Mouse (Mus musculus): ENCODE results near the gene Gm20388. TPM values are rescaled to one million over a fixed set of nuclear protein-coding genes. Genes with fewer than 3 reads are reported as not detected.

Gm20388 gene
- polyA plus RNA-seq, 1 experiment from 2014 or later = 5.5 TPM

DNA sequence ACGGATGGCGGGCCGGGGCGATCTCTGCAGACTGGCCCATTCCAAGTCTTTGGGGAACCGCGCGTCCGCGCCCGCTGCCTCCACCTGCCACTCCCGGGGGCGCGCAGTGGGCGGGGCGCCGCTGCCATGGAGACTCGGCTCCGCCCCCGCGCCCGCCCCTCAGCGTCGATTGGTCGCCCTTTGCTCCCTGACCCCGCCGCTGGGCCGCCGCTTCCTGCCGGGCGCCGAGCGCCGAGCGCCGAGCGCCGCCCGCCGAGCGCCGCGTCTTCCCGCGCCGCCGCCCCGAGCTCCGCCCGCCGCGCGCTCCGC lies 4320.5 kb downstream of the Gm20388 start, which contains the start of gene Galnt2:
Galnt2 (plus strand) TSS at position 216 of the 309 bp plus-strand sequence.
- H3K36me3 ChIP-seq (replicated peaks) = peaks cover 5% of the 10 kb centered on the region; the same call in 1 of the 2 replicates
- peaks cover 45% of the 10 kb centered on the region for H3K4me1 ChIP-seq
- H3K4me3 ChIP-seq = peak within 1 kb of the TSS; percentile 95
- peak; percentile 82 for DNase-seq (ENCODE audit: extremely low spot score, low spot score)
- peaks cover 28% of the 10 kb centered on the region for H3K27me3 ChIP-seq (ENCODE audit: poor library complexity, severe bottlenecking)
- peak within 1 kb of the TSS; percentile 93 for H3K27ac ChIP-seq
- 5% methylated on average over 53 of the region's 53 CpGs for WGBS
- H3K9me3 ChIP-seq = no peaks in the 10 kb centered on the region

DNA sequence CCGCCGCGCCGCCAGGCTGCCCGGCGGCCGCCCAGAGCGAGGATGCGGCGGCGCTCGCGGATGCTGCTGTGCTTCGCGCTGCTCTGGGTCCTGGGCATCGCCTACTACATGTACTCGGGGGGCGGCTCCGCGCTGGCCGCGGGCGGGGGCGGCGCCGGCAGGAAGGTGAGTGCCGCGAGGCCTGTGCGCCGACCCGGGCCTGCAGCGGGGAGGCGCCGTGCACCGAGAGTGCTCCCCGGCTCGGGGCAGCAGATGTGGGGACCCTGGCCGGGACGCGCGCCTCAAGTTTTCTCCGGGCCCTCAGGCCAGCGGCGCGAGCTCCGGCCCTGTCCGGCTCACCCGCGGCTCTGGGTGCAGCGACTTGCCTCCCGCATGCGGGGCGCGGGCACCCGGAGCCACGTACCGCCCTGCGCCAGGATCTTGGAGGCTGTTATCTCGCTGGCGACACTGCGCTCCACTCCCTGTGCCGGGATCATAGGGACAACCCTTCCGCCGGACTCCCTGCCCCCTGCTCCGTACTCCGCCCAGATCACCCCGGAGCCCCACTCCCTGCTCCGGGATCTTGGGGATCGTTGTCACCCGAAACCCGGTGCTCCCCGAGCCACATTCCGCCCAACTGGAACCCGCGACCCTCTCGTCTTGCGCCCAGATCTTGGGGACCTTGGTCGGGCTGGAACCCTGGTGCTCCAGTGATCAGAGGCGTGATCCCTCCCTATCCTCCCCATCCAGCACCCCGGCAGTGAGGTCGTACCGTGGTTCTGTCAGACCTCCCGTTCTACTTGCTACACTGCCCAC lies 4321.0 kb downstream of the Gm20388 start:
- Histone ChIP-seq H3K36me3 (replicated peaks) (peaks cover 6% of the 10 kb centered on the region; the same call in 1 of the 2 replicates), H3K27me3 (ENCODE audit: poor library complexity, severe bottlenecking) (peaks cover 28% of the 10 kb centered on the region), H3K4me1 (peaks cover 46% of the 10 kb centered on the region), H3K4me3 (peak overlapping the region; percentile 95), H3K27ac (peak overlapping the region; percentile 93), H3K9me3 (no peaks in the 10 kb centered on the region)
- 1% methylated on average over 83 of the region's 83 CpGs for WGBS
- peak; percentile 51 for DNase-seq (ENCODE audit: extremely low spot score, low spot score)

DNA sequence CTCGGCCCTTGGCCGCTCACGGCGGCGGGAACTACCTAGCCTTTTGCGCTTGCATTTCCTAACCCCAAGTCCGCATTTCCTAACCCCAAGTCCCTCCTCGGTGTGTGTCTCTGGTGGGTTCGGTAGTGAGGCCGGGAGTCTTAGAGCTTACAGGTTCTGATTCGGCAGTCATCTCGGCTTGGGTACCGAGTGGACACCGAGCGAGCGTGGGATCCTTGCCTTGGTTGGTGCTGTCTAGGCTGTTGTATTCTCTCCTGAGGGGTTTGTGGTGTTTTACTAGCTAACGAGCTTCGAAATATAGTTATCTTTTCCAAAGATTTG lies 4321.6 kb downstream of the Gm20388 start:
- Histone ChIP-seq H3K27ac (peak overlapping the region; percentile 93), H3K9me3 (no peaks in the 10 kb centered on the region), H3K27me3 (ENCODE audit: poor library complexity, severe bottlenecking) (peaks cover 28% of the 10 kb centered on the region), H3K4me1 (peaks cover 46% of the 10 kb centered on the region), H3K36me3 (replicated peaks) (peaks cover 6% of the 10 kb centered on the region; the same call in 1 of the 2 replicates), H3K4me3 (peak overlapping the region; percentile 95)
- no peak for DNase-seq (ENCODE audit: extremely low spot score, low spot score)
- WGBS = 3% methylated on average over 18 of the region's 18 CpGs

DNA sequence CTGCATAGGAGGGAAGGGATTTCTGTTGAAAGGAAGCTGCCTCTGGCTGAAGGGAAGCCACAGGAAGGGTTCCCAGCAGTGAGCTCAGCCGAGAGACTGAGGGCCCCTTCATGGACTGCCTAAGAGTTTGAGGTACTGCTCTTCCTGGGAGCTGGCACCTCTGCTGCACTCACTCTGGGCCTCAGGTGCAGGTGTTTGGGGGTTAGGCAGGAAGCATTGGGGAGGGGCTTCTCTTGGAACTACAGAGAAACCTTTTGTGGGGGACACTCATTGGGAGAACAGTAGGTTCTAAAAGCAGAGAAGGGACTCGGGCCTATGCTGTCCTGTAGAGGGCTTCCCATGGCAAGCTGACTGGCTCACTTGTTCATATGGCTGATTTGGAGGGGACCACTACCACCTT lies 4323.9 kb downstream of the Gm20388 start:
- no peak overlapping the region for H3K27ac ChIP-seq
- peaks cover 23% of the 10 kb centered on the region for H3K27me3 ChIP-seq (ENCODE audit: poor library complexity, severe bottlenecking)
- H3K4me3 ChIP-seq = no peak overlapping the region
- peaks cover 13% of the 10 kb centered on the region; the same call in 1 of the 2 replicates for H3K36me3 ChIP-seq (replicated peaks)
- H3K9me3 ChIP-seq = no peaks in the 10 kb centered on the region
- DNase-seq (ENCODE audit: extremely low spot score, low spot score) = no peak
- H3K4me1 ChIP-seq = peaks cover 52% of the 10 kb centered on the region
- 62% methylated on average over 2 of the region's 2 CpGs for WGBS

DNA sequence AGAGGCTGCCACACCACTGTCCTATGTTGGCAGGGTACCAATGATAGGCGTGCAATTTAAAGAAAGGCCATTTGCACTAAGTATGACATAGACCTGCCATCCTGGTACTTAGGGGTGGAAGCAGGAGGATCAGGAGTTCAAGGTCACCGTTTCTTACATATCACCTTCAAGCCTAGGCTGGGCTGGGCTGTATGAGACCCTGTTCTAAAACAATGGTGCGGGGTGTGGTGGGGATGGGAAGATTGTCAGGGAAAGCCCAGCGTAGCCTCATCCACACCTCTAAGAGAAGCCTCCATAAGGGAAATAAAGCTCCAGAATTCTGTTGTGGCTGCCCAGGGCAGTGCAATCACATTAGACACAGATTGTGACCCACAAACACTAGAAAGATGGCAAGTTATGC lies 4324.9 kb downstream of the Gm20388 start:
- Histone ChIP-seq H3K4me1 (peaks cover 62% of the 10 kb centered on the region), H3K4me3 (no peak overlapping the region), H3K27ac (no peak overlapping the region), H3K9me3 (no peaks in the 10 kb centered on the region), H3K27me3 (ENCODE audit: poor library complexity, severe bottlenecking) (peaks cover 13% of the 10 kb centered on the region), H3K36me3 (replicated peaks) (peaks cover 15% of the 10 kb centered on the region)
- WGBS = 90% methylated on average over 4 of the region's 4 CpGs
- no peak for DNase-seq (ENCODE audit: extremely low spot score, low spot score)

DNA sequence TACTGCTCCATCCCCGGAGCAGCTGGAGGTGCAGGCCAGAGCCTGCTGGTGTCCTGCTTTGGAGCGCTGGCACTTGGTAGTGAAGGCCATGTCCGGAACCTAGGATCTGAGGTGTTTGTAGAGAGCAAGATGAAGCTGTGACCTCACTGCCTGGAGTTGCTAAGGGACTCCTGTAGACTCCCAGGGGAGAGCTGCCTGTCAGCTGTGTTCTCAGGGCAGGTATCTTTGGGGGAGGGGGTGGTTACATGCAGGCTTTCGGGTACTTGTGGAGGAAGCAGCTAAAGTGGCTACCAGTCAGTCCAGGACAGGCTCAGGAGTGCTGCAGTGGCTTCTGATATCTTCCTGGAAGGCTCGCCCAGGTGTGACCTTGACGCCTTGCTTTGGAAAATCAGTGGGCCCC lies 4328.7 kb downstream of the Gm20388 start:
- no peak for DNase-seq (ENCODE audit: extremely low spot score, low spot score)
- WGBS = 89% methylated on average over 6 of the region's 6 CpGs
- H3K9me3 ChIP-seq = peaks cover 15% of the 10 kb centered on the region; the same call in 1 of the 2 replicates

DNA sequence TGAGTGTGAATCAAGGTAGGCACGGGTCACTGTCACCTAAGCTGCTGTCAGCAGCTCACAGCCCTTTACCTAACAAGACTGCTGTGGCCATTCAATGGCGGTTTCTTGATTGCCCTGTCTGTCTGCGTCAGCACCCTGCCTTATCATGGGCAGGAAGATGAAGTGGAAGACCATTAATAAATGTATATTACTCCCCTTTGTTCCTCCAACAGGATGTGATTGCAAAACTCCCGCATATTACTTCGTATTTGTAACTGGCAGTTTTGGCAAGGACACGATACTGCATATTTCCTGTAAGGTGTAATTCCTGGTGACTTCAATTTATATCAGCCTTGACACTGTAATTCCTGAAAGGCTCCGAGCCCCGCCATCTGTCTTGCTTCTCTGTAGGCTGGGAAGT lies 4330.3 kb downstream of the Gm20388 start:
- Histone ChIP-seq H3K36me3 (replicated peaks) (peaks cover 61% of the 10 kb centered on the region), H3K27me3 (ENCODE audit: poor library complexity, severe bottlenecking) (no peaks in the 10 kb centered on the region), H3K9me3 (peaks cover 15% of the 10 kb centered on the region; the same call in 1 of the 2 replicates), H3K4me1 (peaks cover 23% of the 10 kb centered on the region), H3K4me3 (no peak overlapping the region), H3K27ac (no peak overlapping the region)
- 91% methylated on average over 8 of the region's 8 CpGs for WGBS
- no peak for DNase-seq (ENCODE audit: extremely low spot score, low spot score)

More for the DNA sequence above, 4328.7 kb downstream of the Gm20388 start:
- Histone ChIP-seq H3K27me3 (ENCODE audit: poor library complexity, severe bottlenecking) (no peaks in the 10 kb centered on the region), H3K27ac (no peak overlapping the region), H3K36me3 (replicated peaks) (peaks cover 48% of the 10 kb centered on the region), H3K4me1 (peaks cover 33% of the 10 kb centered on the region), H3K4me3 (no peak overlapping the region)

DNA sequence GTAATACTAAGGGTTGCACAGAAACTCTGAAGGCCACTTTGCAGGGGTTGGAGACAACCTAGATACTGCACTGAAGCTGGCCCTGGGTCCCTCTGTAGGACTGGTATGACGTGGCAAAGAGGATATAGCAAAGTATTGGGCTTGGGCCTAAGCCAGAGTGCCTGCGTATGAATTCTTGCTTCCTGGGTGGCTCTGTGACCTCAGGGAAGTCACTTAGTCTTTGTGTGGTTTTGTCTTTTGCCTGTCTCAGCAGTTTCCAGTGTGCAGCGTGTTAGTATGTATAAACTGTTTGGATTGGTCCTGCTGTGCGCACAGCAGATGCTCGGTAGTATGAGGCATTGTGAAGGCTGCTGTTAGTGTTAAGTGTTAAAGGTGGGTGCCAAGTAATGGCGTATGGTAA lies 4331.6 kb downstream of the Gm20388 start:
- peaks cover 66% of the 10 kb centered on the region for H3K36me3 ChIP-seq (replicated peaks)

DNA sequence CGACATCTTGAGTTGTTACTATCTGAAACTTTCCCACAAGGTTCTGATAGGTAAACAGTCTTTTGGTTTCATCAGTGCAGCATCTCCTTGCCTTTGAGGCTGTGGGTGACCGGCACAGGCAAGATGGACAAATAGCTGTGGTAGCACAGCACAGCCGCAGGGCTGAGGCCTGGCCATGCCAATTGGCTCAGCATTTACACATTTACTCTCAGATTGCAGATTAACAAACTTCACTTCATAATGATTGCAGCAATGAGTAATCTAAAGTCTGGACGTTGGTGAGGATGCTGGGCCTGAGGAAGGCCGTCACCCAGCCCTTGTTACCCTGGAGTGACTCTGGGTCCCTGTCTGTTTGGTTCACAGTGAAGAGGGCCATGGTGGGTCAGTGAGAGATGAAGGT lies 4332.3 kb downstream of the Gm20388 start:
- no peak for DNase-seq (ENCODE audit: extremely low spot score, low spot score)
- Histone ChIP-seq H3K27ac (no peak overlapping the region), H3K9me3 (peaks cover 15% of the 10 kb centered on the region; the same call in 1 of the 2 replicates), H3K4me3 (no peak overlapping the region), H3K36me3 (replicated peaks) (peaks cover 66% of the 10 kb centered on the region), H3K27me3 (ENCODE audit: poor library complexity, severe bottlenecking) (no peaks in the 10 kb centered on the region), H3K4me1 (peaks cover 20% of the 10 kb centered on the region)
- WGBS = 95% methylated on average over 5 of the region's 5 CpGs

More for the DNA sequence above, 4331.6 kb downstream of the Gm20388 start:
- no peaks in the 10 kb centered on the region for H3K27me3 ChIP-seq (ENCODE audit: poor library complexity, severe bottlenecking)
- WGBS = 89% methylated on average over 6 of the region's 6 CpGs
- no peak overlapping the region for H3K4me3 ChIP-seq
- H3K9me3 ChIP-seq = peaks cover 15% of the 10 kb centered on the region; the same call in 1 of the 2 replicates
- H3K4me1 ChIP-seq = peaks cover 20% of the 10 kb centered on the region
- no peak for DNase-seq (ENCODE audit: extremely low spot score, low spot score)
- no peak overlapping the region for H3K27ac ChIP-seq

DNA sequence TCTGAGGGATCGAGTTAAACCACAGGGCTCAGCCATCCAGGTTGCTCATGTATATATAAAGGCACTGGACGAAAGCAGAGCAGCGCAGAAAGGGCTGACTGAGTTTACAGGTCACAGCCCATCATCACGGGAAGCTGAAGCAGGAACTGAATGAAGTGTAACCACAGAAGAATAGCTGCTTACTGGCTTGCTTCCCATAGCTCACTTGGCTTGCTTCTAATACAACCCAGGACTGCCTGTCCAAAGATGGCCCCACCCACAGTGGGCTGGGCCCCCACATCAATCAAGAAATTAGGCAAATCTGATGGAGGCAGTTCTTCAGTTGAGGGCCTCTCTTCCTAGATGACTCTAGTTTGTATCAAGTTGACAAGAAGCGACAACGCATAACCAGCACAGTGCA lies 4336.9 kb downstream of the Gm20388 start:
- H3K36me3 ChIP-seq (replicated peaks) = peaks cover 50% of the 10 kb centered on the region
- H3K27me3 ChIP-seq (ENCODE audit: poor library complexity, severe bottlenecking) = no peaks in the 10 kb centered on the region
- DNase-seq (ENCODE audit: extremely low spot score, low spot score) = no peak
- H3K4me3 ChIP-seq = no peak overlapping the region
- peaks cover 20% of the 10 kb centered on the region for H3K4me1 ChIP-seq
- 94% methylated on average over 6 of the region's 6 CpGs for WGBS
- peaks cover 15% of the 10 kb centered on the region; the same call in 1 of the 2 replicates for H3K9me3 ChIP-seq
- H3K27ac ChIP-seq = no peak overlapping the region

DNA sequence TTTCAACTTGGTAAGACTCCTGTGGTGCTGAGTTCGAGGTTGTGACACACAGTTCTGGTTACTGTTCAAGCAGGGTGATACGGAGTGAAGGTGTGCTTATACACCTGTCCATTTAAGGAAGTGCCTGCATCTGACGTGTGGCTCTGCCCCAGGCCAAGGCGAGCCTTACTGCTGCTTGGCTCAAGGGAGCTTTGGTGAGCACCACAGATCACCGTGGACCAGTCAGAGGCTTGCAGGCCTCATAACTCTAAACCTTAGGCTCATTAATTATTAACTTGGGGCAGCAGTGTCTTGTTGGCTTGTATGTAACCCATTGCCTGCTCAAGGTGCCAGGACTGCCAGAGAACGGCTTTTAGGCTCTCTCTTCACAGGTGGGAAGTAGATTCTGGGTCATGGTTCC lies 4338.0 kb downstream of the Gm20388 start:
- Histone ChIP-seq H3K9me3 (peaks cover 6% of the 10 kb centered on the region; the same call in 1 of the 2 replicates), H3K4me1 (peaks cover 26% of the 10 kb centered on the region), H3K27me3 (ENCODE audit: poor library complexity, severe bottlenecking) (no peaks in the 10 kb centered on the region), H3K27ac (no peak overlapping the region), H3K36me3 (replicated peaks) (peaks cover 41% of the 10 kb centered on the region), H3K4me3 (no peak overlapping the region)
- DNase-seq (ENCODE audit: extremely low spot score, low spot score) = no peak
- WGBS = 93% methylated on average over 6 of the region's 6 CpGs

DNA sequence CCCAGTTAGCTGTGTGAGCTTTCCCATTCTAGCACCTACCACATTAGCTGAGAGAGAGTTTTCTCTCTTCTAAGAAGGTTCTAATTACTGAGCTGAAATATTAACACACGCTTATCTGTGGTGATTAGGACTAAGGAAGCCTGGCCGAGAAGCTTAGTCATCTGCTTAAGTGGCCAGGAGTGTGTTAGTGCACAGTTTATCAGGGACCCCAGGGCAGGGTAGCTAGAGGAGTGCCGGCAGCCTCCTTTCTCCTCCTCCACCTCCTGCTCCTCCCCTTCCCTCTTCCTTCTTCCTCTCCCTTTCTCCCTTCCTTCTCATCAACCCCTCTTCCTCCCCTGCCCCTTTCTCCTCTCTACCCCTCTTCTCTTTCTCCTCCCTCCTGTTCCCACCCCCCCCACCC lies 4339.6 kb downstream of the Gm20388 start:
- Histone ChIP-seq H3K36me3 (replicated peaks) (peaks cover 30% of the 10 kb centered on the region), H3K9me3 (no peaks in the 10 kb centered on the region), H3K4me1 (peaks cover 26% of the 10 kb centered on the region), H3K27me3 (ENCODE audit: poor library complexity, severe bottlenecking) (no peaks in the 10 kb centered on the region), H3K4me3 (no peak overlapping the region), H3K27ac (peak overlapping the region; percentile 80)
- 69% methylated on average over 3 of the region's 3 CpGs for WGBS
- DNase-seq (ENCODE audit: extremely low spot score, low spot score) = no peak

DNA sequence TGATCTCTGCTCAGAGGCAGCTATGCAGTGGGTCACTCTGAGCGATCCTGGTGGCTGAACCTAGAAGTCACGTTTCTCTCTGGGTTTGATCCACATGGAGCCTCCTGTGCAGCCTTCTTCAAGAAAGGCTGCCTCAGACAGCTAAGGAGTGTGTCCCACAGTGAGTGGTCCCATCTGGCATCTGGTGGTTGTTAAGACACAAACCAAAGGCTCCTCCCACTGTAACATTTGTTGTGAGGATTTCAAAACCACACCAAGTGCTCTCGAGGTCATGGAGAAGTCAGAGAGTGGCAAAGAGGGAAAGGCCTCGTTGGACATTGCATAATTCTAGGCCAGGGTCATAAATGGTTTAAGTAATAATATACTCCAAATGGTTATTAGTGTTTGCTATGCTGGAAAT lies 4340.1 kb downstream of the Gm20388 start:
- DNase-seq (ENCODE audit: extremely low spot score, low spot score) = no peak
- Histone ChIP-seq H3K27ac (peak overlapping the region; percentile 80), H3K9me3 (no peaks in the 10 kb centered on the region), H3K4me1 (peaks cover 26% of the 10 kb centered on the region), H3K27me3 (ENCODE audit: poor library complexity, severe bottlenecking) (no peaks in the 10 kb centered on the region), H3K36me3 (replicated peaks) (peaks cover 27% of the 10 kb centered on the region), H3K4me3 (no peak overlapping the region)
- WGBS = 44% methylated on average over 4 of the region's 4 CpGs
